Mouse (Mus musculus) lung, embryonic 16.5 days (tissue): ENCODE data around the gene Tmem18. TPM values are rescaled to one million over a fixed set of nuclear protein-coding genes. Genes with fewer than 3 reads are reported as not detected.
A peak's percentile ranks its signal among the peaks of the same experiment; 100 is the strongest.

ENCODE experiments used
- ATAC-seq: fragments of 200-750 bp; cut with Nextera tagmentation; 2 replicates; pipeline ENCODE4 v1.8.0; 2017; ENCODE audit warnings: low read depth, mild to moderate bottlenecking, moderate library complexity
- H3K27ac ChIP-seq: fragments of 300-500 bp; sonication (generic); 2 replicates; pipeline ENCODE4 v1.5.1; 2014; ENCODE audit warnings: mild to moderate bottlenecking, control low read depth, low read length
- H3K27me3 ChIP-seq: fragments of 300-500 bp; sonication (generic); 2 replicates; pipeline ENCODE4 v1.6.1; 2014; ENCODE audit warnings: low read depth, low read length, mixed read lengths; ENCODE audit not compliant: control insufficient read depth, insufficient read depth
- H3K36me3 ChIP-seq: fragments of 300-500 bp; sonication (generic); 2 replicates; pipeline ENCODE4 v1.6.1; 2014; ENCODE audit warnings: low read length; ENCODE audit not compliant: control insufficient read depth, insufficient read depth
- H3K4me1 ChIP-seq: fragments of 300-500 bp; sonication (generic); replicated peaks from 2 replicates; pipeline ENCODE4 v1.6.1; 2014; ENCODE audit warnings: low read length, mixed read lengths; ENCODE audit not compliant: control insufficient read depth, insufficient read depth
- H3K4me2 ChIP-seq: fragments of 300-500 bp; sonication (generic); 2 replicates; pipeline ENCODE4 v1.6.1; 2014; ENCODE audit warnings: low read depth, low read length, control low read depth
- H3K4me3 ChIP-seq: fragments of 300-500 bp; sonication (generic); 2 replicates; pipeline ENCODE4 v1.5.1; 2014; ENCODE audit warnings: mild to moderate bottlenecking, low read length, control low read depth
- H3K9ac ChIP-seq: fragments of 300-500 bp; sonication (generic); 2 replicates; pipeline ENCODE4 v1.6.1; 2014; ENCODE audit warnings: low read length, control low read depth
- H3K9me3 ChIP-seq: fragments of 300-500 bp; sonication (generic); 2 replicates; pipeline ENCODE4 v1.6.1; 2016; ENCODE audit warnings: low read length; ENCODE audit not compliant: control insufficient read depth
- WGBS: fragments of 180-500 bp; shearing (Covaris S2); extraction: QIAGEN DNeasy Blood & Tissue Kit; methylation state at CpG from one replicate; pipeline ENCODE4 v1.1.7; 2014; 5-methylcytosine and 5-hydroxymethylcytosine counted together
- polyA plus RNA-seq: library from polyadenylated mRNA; unstranded; fragments of >200 nt; fragmentation: Nextera tagmentation; extraction: Ambion mirVana; gene quantifications from 2 replicates; pipeline ENCODE4 v1.2.1, GENCODE M21; 2015

Gene Tmem18
- 33.0 and 34.4 TPM in 2 replicates for polyA plus RNA-seq

- H3K4me2 ChIP-seq, result peak within 1 kb of the TSS; percentile 82
- H3K9me3 ChIP-seq, result no peaks in the 10 kb centered on the region
- peaks cover 14% of the 10 kb centered on the region for H3K36me3 ChIP-seq
- peak within 1 kb of the TSS; percentile 75 for H3K4me3 ChIP-seq
- H3K27ac ChIP-seq, result peak within 1 kb of the TSS; percentile 90
- no peaks in the 10 kb centered on the region for H3K27me3 ChIP-seq
- ATAC-seq, result peak; percentile 95
- peaks cover 6% of the 10 kb centered on the region for H3K4me1 ChIP-seq
- WGBS, result under 1% methylated on average over 35 of the region's 35 CpGs
- peak within 1 kb of the TSS; percentile 86 for H3K9ac ChIP-seq
Measured at GRCm38 (mm10) chr12:30584356-30584740, at the start of gene Tmem18. TSS of gene Tmem18 (plus strand) at chr12:30584426.

GRCm38 (mm10) chr12:30557349-30557748 lies 26.9 kb upstream of the Tmem18 start:
- Histone ChIP-seq H3K27ac (no peak overlapping the region), H3K9ac (no peak overlapping the region), H3K4me2 (no peak overlapping the region), H3K36me3 (no peaks in the 10 kb centered on the region), H3K9me3 (no peaks in the 10 kb centered on the region), H3K4me3 (no peak overlapping the region), H3K27me3 (no peaks in the 10 kb centered on the region), H3K4me1 (0 out of 2 replicates have a peak, but pooled peaks cover 3% of the 10 kb centered on the region)
- no peak for ATAC-seq

DNA sequence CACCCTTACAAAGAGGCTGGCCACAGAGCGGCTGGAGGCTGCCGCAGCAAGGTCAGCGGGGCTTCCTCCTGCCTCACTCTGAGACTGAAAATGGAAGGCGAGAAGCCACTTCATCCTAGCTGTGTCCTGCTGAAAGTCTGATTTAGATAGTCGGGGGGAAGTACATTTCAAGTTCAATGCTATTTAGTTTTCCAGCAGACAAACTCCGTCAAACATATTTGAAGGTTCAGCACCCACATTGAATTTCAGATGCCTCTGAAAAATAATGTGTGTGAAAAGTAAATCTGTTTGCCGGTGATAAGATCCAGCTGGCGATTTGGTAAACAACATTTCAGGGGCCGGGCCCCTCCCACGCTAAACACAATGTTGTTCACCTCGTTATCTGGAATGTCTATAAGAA lies 22.8 kb upstream of the Tmem18 start:
- no peaks in the 10 kb centered on the region for H3K36me3 ChIP-seq
- H3K27ac ChIP-seq, result peak overlapping the region; percentile 44
- peak overlapping the region; percentile 32; the same call in 1 of the 2 replicates for H3K9ac ChIP-seq
- no peaks in the 10 kb centered on the region for H3K27me3 ChIP-seq
- peak; percentile 94 for ATAC-seq
- 0 out of 2 replicates have a peak, but pooled peaks cover 3% of the 10 kb centered on the region for H3K4me1 ChIP-seq
- no peaks in the 10 kb centered on the region for H3K9me3 ChIP-seq
- 6% methylated on average over 11 of the region's 11 CpGs for WGBS
- peak overlapping the region; percentile 32 for H3K4me2 ChIP-seq
- H3K4me3 ChIP-seq, result no peak overlapping the region

DNA sequence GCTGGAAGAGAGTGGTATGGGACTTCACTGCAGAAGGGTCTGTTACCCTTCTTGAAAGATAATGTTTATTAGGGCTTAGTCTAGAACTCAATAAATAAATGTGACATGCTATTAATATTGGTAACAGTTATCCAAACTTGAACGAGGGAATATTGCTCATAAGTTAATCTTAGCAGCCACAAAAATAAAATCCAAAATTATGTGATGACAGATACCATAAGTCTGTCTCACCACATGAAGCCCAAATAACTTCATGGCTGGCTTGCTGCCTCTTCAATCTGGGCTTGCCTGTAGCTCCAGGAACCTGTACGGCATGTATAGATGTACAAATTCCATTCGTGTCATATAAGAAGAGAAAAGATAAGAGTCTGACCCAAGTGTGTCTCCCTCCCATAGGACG lies 12.2 kb upstream of the Tmem18 start:
- Histone ChIP-seq H3K4me3 (no peak overlapping the region), H3K4me2 (no peak overlapping the region), H3K9ac (no peak overlapping the region), H3K27me3 (no peaks in the 10 kb centered on the region), H3K27ac (no peak overlapping the region), H3K9me3 (no peaks in the 10 kb centered on the region), H3K4me1 (no peaks in the 10 kb centered on the region), H3K36me3 (no peaks in the 10 kb centered on the region)
- 37% methylated on average over 4 of the region's 4 CpGs for WGBS
- ATAC-seq, result peak; percentile 57; the same call in 1 of the 2 replicates

DNA sequence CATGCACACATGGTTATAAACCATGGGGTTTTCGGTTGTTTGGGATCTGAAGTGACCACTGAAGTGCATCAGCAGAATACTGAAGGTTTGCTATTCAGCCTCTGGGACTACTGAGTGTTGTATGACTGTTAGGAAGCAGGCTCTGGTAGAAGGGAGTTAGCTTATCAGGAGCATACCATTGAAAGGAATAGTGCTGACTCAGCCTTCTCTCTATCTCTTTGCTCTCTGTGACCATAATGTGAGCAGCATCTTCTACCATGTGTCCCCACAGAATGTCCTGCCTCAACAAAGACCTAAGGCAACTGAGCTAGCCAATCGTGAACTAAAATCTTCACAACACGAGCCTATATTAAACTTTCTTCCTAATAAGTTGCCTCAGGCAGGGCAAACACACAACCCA lies 8.3 kb upstream of the Tmem18 start:
- no peak for ATAC-seq
- H3K9me3 ChIP-seq, result no peaks in the 10 kb centered on the region
- H3K4me2 ChIP-seq, result no peak overlapping the region
- no peak overlapping the region for H3K27ac ChIP-seq
- no peaks in the 10 kb centered on the region for H3K27me3 ChIP-seq
- no peak overlapping the region for H3K4me3 ChIP-seq
- no peaks in the 10 kb centered on the region for H3K36me3 ChIP-seq
- no peak overlapping the region for H3K9ac ChIP-seq
- 84% methylated on average over 3 of the region's 3 CpGs for WGBS
- H3K4me1 ChIP-seq, result no peaks in the 10 kb centered on the region

DNA sequence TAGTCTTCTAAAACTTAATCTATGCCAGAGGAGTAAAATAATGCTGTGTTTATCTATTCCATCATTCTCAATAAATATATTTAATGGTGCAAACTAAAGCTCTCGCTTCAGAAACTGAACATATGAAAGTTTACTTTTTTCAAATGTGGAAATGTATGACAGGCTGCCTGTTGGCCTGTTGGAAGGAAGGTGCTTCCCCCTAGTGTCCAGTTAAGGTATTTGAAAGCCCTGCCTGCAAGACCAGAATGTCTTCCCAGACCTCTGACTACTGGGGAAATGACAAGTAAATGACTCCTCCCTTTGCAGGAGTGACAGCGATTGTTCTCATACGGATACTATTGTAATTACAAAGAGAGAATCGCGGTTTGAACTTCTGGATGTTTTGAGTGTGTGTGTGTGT lies 6.2 kb upstream of the Tmem18 start:
- 2% methylated on average over 5 of the region's 5 CpGs for WGBS
- Histone ChIP-seq H3K27me3 (no peaks in the 10 kb centered on the region), H3K9me3 (no peaks in the 10 kb centered on the region), H3K4me3 (no peak overlapping the region), H3K4me1 (no peaks in the 10 kb centered on the region), H3K4me2 (no peak overlapping the region), H3K27ac (no peak overlapping the region), H3K9ac (no peak overlapping the region), H3K36me3 (no peaks in the 10 kb centered on the region)
- ATAC-seq, result peak; percentile 56; the same call in 1 of the 2 replicates

- Histone ChIP-seq H3K4me1 (peaks cover 6% of the 10 kb centered on the region), H3K9me3 (no peaks in the 10 kb centered on the region), H3K4me2 (no peak overlapping the region), H3K9ac (no peak overlapping the region), H3K27ac (no peak overlapping the region), H3K4me3 (no peak overlapping the region), H3K27me3 (no peaks in the 10 kb centered on the region), H3K36me3 (no peaks in the 10 kb centered on the region)
- WGBS, result 82% methylated on average over 10 of the region's 10 CpGs
- no peak for ATAC-seq
Measured at GRCm38 (mm10) chr12:30581277-30581676, 2.9 kb upstream of the Tmem18 start.

GRCm38 (mm10) chr12:30583586-30584355 lies 455 bp upstream of the Tmem18 start:
- WGBS, result 12% methylated on average over 12 of the region's 12 CpGs

GRCm38 (mm10) chr12:30584863-30585262 lies 637 bp downstream of the Tmem18 start:
- Histone ChIP-seq H3K9ac (peak overlapping the region; percentile 86), H3K4me1 (peaks cover 6% of the 10 kb centered on the region), H3K4me3 (peak overlapping the region; percentile 75), H3K27me3 (no peaks in the 10 kb centered on the region), H3K4me2 (peak overlapping the region; percentile 82), H3K36me3 (peaks cover 17% of the 10 kb centered on the region), H3K9me3 (no peaks in the 10 kb centered on the region), H3K27ac (peak overlapping the region; percentile 90)
- WGBS, result 4% methylated on average over 6 of the region's 6 CpGs
- peak; percentile 13; the same call in 1 of the 2 replicates for ATAC-seq

More at GRCm38 (mm10) chr12:30583586-30584355, 455 bp upstream of the Tmem18 start:
- H3K27ac ChIP-seq, result peak overlapping the region; percentile 75
- peak overlapping the region; percentile 75 for H3K4me3 ChIP-seq
- peak overlapping the region; percentile 72 for H3K4me2 ChIP-seq
- H3K4me1 ChIP-seq, result peaks cover 6% of the 10 kb centered on the region
- peak; percentile 50 for ATAC-seq
- H3K9ac ChIP-seq, result peak overlapping the region; percentile 86
- H3K9me3 ChIP-seq, result no peaks in the 10 kb centered on the region
- peaks cover 10% of the 10 kb centered on the region for H3K36me3 ChIP-seq
- no peaks in the 10 kb centered on the region for H3K27me3 ChIP-seq
